Mouse (Mus musculus): ENCODE measurements around the gene Pdss2.

- no peak for TF ChIP-seq CTCF (IDR thresholded peaks at IDR 0.05; ENCODE audit: control insufficient read depth, insufficient read depth, insufficient replicate concordance, low read depth, low read length)
- TF ChIP-seq POLR2A (IDR thresholded peaks at IDR 0.05; ENCODE audit: control insufficient read depth, low read depth, low read length), result peak; percentile 27; the same call in 1 of the 2 replicates
These were observed 257.6 kb downstream of the Pdss2 start, which contains the start of gene Bend3 for GRCm38 (mm10) chr10:43478751-43479435.
